Mouse (Mus musculus) heart, embryonic 11.5 days (tissue): ENCODE results near the gene Rcc1. TPM values are rescaled to one million over a fixed set of nuclear protein-coding genes. Genes with fewer than 3 reads are reported as not detected.

Experiments used
- ATAC-seq: fragments of 200-750 bp; cut with Nextera tagmentation; replicated peaks from 2 replicates; pipeline ENCODE4 v1.8.0; 2017; ENCODE audit warnings: moderate library complexity; ENCODE audit not compliant: insufficient number of reproducible peaks, low FRiP score, low TSS enrichment
- H3K27ac ChIP-seq: fragments of 300-500 bp; sonication (generic); 2 replicates; pipeline ENCODE4 v1.5.1; 2014; ENCODE audit warnings: mild to moderate bottlenecking, low read depth, low read length
- H3K27me3 ChIP-seq: fragments of 300-500 bp; sonication (generic); 2 replicates; pipeline ENCODE4 v1.6.1; 2014; ENCODE audit warnings: mild to moderate bottlenecking, low read length, mixed read lengths; ENCODE audit not compliant: control insufficient read depth, insufficient read depth
- H3K36me3 ChIP-seq: fragments of 300-500 bp; sonication (generic); 2 replicates; pipeline ENCODE4 v1.6.1; 2014; ENCODE audit warnings: mild to moderate bottlenecking, low read length, moderate library complexity, mixed read lengths; ENCODE audit not compliant: control insufficient read depth, insufficient read depth
- H3K4me1 ChIP-seq: fragments of 300-500 bp; sonication (generic); 2 replicates; pipeline ENCODE4 v1.6.1; 2014; ENCODE audit warnings: low read length; ENCODE audit not compliant: control insufficient read depth, insufficient read depth
- H3K4me2 ChIP-seq: fragments of 300-500 bp; sonication (generic); 2 replicates; pipeline ENCODE4 v1.6.1; 2014; ENCODE audit warnings: mild to moderate bottlenecking, moderate library complexity
- H3K4me3 ChIP-seq: fragments of 300-500 bp; sonication (generic); 2 replicates; pipeline ENCODE4 v1.5.1; 2014; ENCODE audit warnings: low read depth, low read length
- H3K9ac ChIP-seq: fragments of 300-500 bp; sonication (generic); 2 replicates; pipeline ENCODE4 v1.6.1; 2014; ENCODE audit warnings: mild to moderate bottlenecking, low read depth, low read length, moderate library complexity
- H3K9me3 ChIP-seq: fragments of 300-500 bp; sonication (generic); replicated peaks from 2 replicates; pipeline ENCODE4 v1.6.1; 2016; ENCODE audit warnings: low read length; ENCODE audit not compliant: control insufficient read depth
- WGBS: fragments of 180-500 bp; shearing (Covaris S2); extraction: QIAGEN DNeasy Blood & Tissue Kit; methylation state at CpG from one replicate; pipeline ENCODE4 v1.1.7; 2014; ENCODE audit not compliant: insufficient replicate concordance; 5-methylcytosine and 5-hydroxymethylcytosine counted together
- polyA plus RNA-seq: library from polyadenylated mRNA; unstranded; fragments of >200 nt; fragmentation: Nextera tagmentation; extraction: Ambion mirVana; gene quantifications from 2 replicates; pipeline ENCODE4 v1.2.1, GENCODE M21; 2014

Gene Rcc1
- 28.1 and 28.2 TPM in 2 replicates for polyA plus RNA-seq

DNA sequence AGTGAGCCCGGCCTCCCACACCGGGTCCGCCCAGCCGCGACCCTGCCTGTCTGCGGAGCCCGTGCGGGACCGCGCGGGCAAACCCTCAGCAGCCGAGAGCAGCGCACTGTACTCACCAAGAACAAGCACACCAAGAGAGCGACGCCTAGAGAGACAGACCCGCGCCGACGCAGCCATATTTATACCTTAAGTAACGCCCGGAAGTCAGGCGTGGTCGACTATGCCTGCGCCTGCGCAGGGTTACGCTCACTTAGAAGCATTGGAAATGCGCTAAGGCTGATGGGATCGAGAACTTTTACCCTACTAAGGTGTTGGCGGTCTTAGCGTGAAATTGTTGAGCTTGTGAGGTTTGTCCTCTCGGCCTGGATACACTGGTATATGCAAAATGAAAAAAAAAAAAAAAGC is at the start of gene Rcc1:
TSS of gene Rcc1 (minus strand) at position 125 of the 405 bp plus-strand sequence.
- peaks cover 13% of the 10 kb centered on the region for H3K36me3 ChIP-seq
- H3K4me1 ChIP-seq: peaks cover 6% of the 10 kb centered on the region; the same call in 1 of the 2 replicates
- peak within 1 kb of the TSS; percentile 95 for H3K9ac ChIP-seq
- H3K9me3 ChIP-seq: no peaks in the 10 kb centered on the region
- H3K27ac ChIP-seq: peak within 1 kb of the TSS; percentile 96
- under 1% methylated on average over 31 of the region's 31 CpGs for WGBS
- no peaks in the 10 kb centered on the region for H3K27me3 ChIP-seq
- H3K4me3 ChIP-seq: peak within 1 kb of the TSS; percentile 83
- H3K4me2 ChIP-seq: peak within 1 kb of the TSS; percentile 76
- peak; percentile 87 for ATAC-seq

DNA sequence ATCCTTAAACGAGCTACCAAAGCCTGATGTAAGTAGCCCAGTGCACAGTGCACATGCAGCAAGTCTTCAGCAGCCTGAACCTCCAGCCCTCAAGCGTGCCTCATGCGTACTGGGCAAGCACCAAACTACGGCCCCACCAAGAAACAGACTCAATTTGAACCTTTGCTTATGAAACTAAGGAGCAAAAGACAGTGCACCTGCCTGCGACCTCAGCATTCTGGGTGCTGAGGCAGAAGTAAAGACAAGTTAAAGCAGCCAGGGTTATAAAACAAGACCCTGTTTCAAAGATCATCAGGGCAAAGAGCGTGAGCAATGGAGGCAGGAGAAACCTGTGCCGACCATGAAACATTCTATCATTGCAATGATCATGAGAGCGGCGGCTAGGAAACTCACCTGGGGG is 47.6 kb upstream of the Rcc1 start:
- Histone ChIP-seq H3K27ac (no peak overlapping the region), H3K4me2 (no peak overlapping the region), H3K36me3 (no peaks in the 10 kb centered on the region), H3K9ac (no peak overlapping the region), H3K4me1 (peaks cover 20% of the 10 kb centered on the region), H3K4me3 (no peak overlapping the region), H3K9me3 (no peaks in the 10 kb centered on the region), H3K27me3 (no peaks in the 10 kb centered on the region)
- 93% methylated on average over 9 of the region's 9 CpGs for WGBS
- ATAC-seq: no peak

GRCm38 (mm10) chr4:132398863-132399262 is 45.5 kb upstream of the Rcc1 start:
- no peak overlapping the region for H3K9ac ChIP-seq
- H3K9me3 ChIP-seq: no peaks in the 10 kb centered on the region
- no peak overlapping the region for H3K4me2 ChIP-seq
- H3K27ac ChIP-seq: no peak overlapping the region
- H3K27me3 ChIP-seq: no peaks in the 10 kb centered on the region
- no peaks in the 10 kb centered on the region for H3K36me3 ChIP-seq
- ATAC-seq: no peak
- H3K4me3 ChIP-seq: no peak overlapping the region
- 72% methylated on average over 5 of the region's 5 CpGs for WGBS
- peaks cover 20% of the 10 kb centered on the region for H3K4me1 ChIP-seq

- peak overlapping the region; percentile 63 for H3K9ac ChIP-seq
- peaks cover 20% of the 10 kb centered on the region for H3K4me1 ChIP-seq
- H3K4me2 ChIP-seq: peak overlapping the region; percentile 68
- WGBS: 23% methylated on average over 11 of the region's 11 CpGs
- H3K4me3 ChIP-seq: peak overlapping the region; percentile 43
- peak; percentile 68; the same call in 1 of the 2 replicates for ATAC-seq
- no peaks in the 10 kb centered on the region for H3K9me3 ChIP-seq
- no peaks in the 10 kb centered on the region for H3K36me3 ChIP-seq
- H3K27me3 ChIP-seq: no peaks in the 10 kb centered on the region
- peak overlapping the region; percentile 82 for H3K27ac ChIP-seq
These were observed 44.8 kb upstream of the Rcc1 start for GRCm38 (mm10) chr4:132398045-132398774.

GRCm38 (mm10) chr4:132397120-132397519 is 43.7 kb upstream of the Rcc1 start:
- no peaks in the 10 kb centered on the region for H3K27me3 ChIP-seq
- H3K4me1 ChIP-seq: peaks cover 20% of the 10 kb centered on the region
- peak overlapping the region; percentile 82 for H3K27ac ChIP-seq
- no peak overlapping the region for H3K9ac ChIP-seq
- peak overlapping the region; percentile 43 for H3K4me3 ChIP-seq
- 66% methylated on average over 3 of the region's 3 CpGs for WGBS
- H3K9me3 ChIP-seq: no peaks in the 10 kb centered on the region
- H3K36me3 ChIP-seq: no peaks in the 10 kb centered on the region
- ATAC-seq: no peak
- peak overlapping the region; percentile 68 for H3K4me2 ChIP-seq

DNA sequence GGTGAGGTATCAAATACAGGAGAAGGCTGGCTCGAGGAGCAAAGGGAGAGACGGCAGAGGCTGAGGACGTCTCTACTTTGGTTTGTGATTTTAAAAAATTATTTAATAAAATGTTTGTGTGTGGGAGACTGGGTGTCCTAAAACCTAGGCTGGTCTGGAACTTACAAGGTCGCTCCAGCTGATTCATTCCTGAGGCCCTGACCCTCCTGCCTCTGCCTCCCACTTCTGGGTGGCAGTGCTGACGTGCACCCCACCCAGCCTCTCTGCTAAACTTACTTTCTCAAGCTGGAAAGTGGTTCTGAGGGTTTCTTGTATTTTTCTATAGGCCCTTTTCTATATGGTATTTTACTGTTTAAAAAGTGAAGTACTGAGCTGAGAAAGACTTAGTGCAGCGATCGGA is 42.8 kb upstream of the Rcc1 start:
- H3K9me3 ChIP-seq: no peaks in the 10 kb centered on the region
- H3K27me3 ChIP-seq: no peaks in the 10 kb centered on the region
- peaks cover 20% of the 10 kb centered on the region for H3K4me1 ChIP-seq
- no peak overlapping the region for H3K4me2 ChIP-seq
- ATAC-seq: no peak
- no peak overlapping the region for H3K27ac ChIP-seq
- no peak overlapping the region for H3K9ac ChIP-seq
- WGBS: 92% methylated on average over 7 of the region's 7 CpGs
- H3K4me3 ChIP-seq: no peak overlapping the region
- no peaks in the 10 kb centered on the region for H3K36me3 ChIP-seq

- Histone ChIP-seq H3K27ac (no peak overlapping the region), H3K9me3 (no peaks in the 10 kb centered on the region), H3K36me3 (no peaks in the 10 kb centered on the region), H3K27me3 (no peaks in the 10 kb centered on the region), H3K4me3 (no peak overlapping the region), H3K9ac (no peak overlapping the region), H3K4me2 (no peak overlapping the region), H3K4me1 (peaks cover 4% of the 10 kb centered on the region)
- ATAC-seq: no peak
- whole genome bisulfite sequencing: 81% methylated on average over 8 of the region's 8 CpGs
These were observed 37.8 kb upstream of the Rcc1 start for GRCm38 (mm10) chr4:132391063-132391740.

DNA sequence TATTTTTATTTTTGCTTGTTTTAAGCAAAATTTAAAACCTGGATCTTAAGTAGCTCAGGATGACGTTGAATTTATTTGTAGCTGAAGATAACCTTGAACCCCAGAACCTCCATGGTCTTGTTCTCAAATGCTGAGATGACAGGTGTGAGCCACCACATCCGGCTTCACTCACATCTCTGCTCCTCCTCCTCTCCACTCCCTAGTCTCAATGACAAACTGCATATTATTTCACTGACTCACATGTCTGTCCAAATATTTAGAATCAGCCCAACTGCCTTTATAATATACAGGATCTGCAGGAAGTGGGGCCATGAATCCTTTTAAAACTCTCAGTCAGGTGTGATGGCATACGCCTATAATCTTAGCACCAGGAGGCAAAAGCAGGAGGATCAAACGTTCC is 35.9 kb upstream of the Rcc1 start:
- H3K4me2 ChIP-seq: no peak overlapping the region
- H3K9me3 ChIP-seq: no peaks in the 10 kb centered on the region
- peaks cover 4% of the 10 kb centered on the region for H3K4me1 ChIP-seq
- H3K27ac ChIP-seq: no peak overlapping the region
- H3K4me3 ChIP-seq: no peak overlapping the region
- no peak for ATAC-seq
- no peak overlapping the region for H3K9ac ChIP-seq
- 78% methylated on average over 4 of the region's 4 CpGs for WGBS
- H3K27me3 ChIP-seq: no peaks in the 10 kb centered on the region
- peaks cover 5% of the 10 kb centered on the region for H3K36me3 ChIP-seq
